Mouse (Mus musculus): ENCODE data around the gene Col25a1. TPM values are rescaled to one million over a fixed set of nuclear protein-coding genes. Genes with fewer than 3 reads are reported as not detected.

The Col25a1 gene
- total RNA-seq, 2 experiments from 2014 or later: 70.7 to 71.0 TPM

GRCm38 (mm10) chr3:130241924-130242323 is 110.6 kb downstream of the Col25a1 start:
- no peak for DNase-seq (ENCODE audit: low spot score in 2 of 2)

GRCm38 (mm10) chr3:130242647-130243296 is 111.5 kb downstream of the Col25a1 start:
- DNase-seq (ENCODE audit: low spot score in 2 of 2): peak in 1 of 2 experiments; percentile 10

DNA sequence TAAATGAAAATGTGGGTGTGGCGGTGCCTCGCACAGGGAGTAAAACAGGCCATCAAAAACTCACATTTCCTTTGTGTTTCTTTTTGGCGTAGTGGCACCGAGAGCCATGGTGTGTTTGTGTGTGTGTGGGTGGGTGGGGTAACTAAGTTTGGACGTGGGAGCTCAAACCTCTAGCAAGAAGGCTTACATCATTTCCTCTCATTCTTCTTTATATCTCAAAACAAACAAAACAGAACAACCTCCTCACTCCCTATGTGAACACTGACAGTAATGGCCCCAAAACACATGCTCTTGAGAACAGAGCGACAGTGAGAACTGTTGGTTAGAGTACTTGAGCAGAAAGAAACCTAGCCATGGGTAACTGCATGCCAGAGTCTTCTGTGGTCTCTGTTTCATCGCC is 121.1 kb downstream of the Col25a1 start:
- DNase-seq (ENCODE audit: low spot score in 2 of 2): no peak

- DNase-seq (ENCODE audit: low spot score in 2 of 2): no peak
These were observed 124.8 kb downstream of the Col25a1 start for GRCm38 (mm10) chr3:130256059-130256458.

DNA sequence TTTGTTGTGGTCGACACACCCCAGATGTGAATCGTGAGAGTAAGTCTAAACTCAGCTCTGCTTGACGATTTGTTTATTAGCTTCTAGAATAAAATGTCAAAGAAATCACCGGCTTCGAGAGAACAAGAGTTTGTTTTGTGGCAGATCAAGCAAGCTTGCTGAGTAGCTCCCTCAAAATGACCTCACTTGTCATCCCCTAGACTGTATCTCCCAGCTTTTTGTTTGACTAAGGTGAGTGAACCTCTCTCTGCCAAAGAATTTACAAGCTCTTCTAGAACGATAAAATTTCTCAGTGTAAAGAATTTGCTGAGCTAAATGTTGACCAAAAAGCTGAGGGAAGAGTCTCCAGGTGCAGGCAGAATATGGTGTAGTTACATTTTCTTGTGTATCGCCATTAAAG is 125.3 kb downstream of the Col25a1 start:
- no peak for DNase-seq (ENCODE audit: low spot score in 2 of 2)

GRCm38 (mm10) chr3:130259670-130260069 is 128.4 kb downstream of the Col25a1 start:
- DNase-seq (ENCODE audit: low spot score in 2 of 2): no peak

GRCm38 (mm10) chr3:130260316-130260715 is 129.0 kb downstream of the Col25a1 start:
- no peak for DNase-seq (ENCODE audit: low spot score in 2 of 2)

DNA sequence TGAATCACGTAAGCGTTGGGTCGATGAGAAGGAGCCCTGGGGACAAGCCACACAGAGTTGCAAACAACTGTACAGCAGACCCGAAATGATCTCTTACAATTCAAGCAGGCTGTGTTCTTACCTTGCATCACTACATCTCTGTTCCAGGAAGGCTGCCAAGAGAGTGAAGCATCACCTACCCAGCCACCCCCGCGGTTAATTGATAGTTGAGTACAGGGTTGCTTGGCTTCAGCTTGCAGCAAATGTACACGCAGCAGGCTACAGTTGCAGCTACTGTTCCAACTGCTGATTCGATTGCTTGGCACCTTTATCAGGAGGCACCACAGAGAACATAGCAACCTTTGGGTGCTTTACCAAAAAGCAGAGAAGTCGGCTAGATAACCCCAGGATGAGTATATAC is 133.8 kb downstream of the Col25a1 start:
- peak; percentile 46 to 81 for DNase-seq (ENCODE audit: low spot score in 2 of 2)

GRCm38 (mm10) chr3:130270509-130270908 is 139.2 kb downstream of the Col25a1 start:
- no peak for DNase-seq (ENCODE audit: low spot score in 2 of 2)

GRCm38 (mm10) chr3:130273949-130274348 is 142.6 kb downstream of the Col25a1 start:
- DNase-seq (ENCODE audit: low spot score in 2 of 2): no peak

DNA sequence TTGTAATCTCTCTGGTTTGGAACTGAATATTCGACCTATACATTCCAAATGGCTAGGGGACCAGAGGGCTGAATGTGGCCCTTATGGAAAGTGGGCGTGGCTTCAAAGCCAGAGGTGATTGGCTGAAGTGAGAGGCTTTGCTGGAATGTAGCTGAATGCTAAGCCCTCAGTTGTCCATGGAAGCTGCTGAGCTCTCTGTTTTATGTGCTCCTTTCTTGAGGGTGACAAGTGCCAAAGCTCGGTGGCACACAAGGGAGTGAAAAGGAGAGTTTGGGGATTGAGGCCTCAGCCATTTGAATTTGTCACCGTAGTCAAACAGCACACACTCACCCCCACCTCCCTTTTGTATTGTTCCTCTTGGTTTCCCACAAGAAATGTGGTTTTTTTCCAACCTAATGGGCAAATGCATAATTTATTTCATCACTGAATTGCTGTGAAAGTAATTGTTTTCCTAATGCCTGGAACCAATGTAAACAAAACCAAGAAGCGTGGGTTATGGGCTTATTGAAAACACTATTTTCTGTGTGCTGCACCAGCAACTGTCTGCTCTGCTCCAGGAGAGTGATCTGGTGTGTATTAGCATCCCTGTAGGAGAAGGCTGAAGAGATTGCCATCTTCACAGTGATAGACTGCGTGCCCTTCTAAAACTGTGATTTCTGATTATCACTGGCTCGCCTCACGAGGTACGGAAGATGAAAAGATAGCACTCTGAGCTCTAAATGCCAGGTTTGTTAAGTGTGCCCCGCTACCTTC is 147.2 kb downstream of the Col25a1 start:
- no peak for DNase-seq (ENCODE audit: low spot score in 2 of 2)

- no peak for DNase-seq (ENCODE audit: low spot score in 2 of 2)
These were observed 151.9 kb downstream of the Col25a1 start for GRCm38 (mm10) chr3:130283011-130283760.

- no peak for DNase-seq (ENCODE audit: low spot score in 2 of 2)
These were observed 156.8 kb downstream of the Col25a1 start for GRCm38 (mm10) chr3:130288102-130288501.

DNA sequence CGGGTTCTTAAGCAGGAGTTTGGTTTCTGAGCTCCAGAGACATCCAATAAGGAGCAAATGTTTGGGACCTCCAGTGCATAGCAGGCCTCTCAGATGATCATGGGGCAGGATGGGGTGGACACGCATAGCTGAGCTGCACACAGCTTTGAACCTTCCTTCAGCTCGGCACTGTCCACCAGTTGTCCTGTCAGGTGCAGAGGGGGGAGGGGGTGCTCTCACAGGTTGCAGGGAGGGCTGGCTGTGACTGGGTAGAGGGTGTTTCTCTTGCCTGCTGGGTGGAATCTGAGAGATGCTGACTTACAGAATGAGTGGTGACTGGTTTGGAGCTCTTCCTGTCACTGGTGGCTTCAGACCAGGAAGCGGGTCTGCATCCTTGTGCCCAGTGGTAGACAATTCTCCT is 157.5 kb downstream of the Col25a1 start:
- no peak for DNase-seq (ENCODE audit: low spot score in 2 of 2)

DNA sequence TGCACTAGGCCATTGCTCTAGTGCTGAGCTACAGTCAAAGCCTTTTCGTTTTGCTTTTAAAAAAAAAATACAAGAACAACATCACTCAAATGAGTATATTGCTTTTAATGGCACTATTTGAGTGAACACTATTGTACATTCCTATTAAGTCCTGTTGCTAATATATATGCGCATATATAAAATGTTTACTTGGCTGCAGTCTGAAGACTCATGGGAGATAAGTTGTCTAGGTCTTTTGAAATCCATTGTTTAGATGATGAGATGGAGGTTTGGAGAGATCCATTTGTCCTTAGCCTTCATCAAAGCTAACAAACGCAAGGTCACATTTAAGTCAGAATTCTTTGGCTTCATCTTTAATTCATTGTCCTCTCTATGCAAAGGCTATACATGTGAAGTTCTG is 157.9 kb downstream of the Col25a1 start:
- no peak for DNase-seq (ENCODE audit: low spot score in 2 of 2)

GRCm38 (mm10) chr3:130290175-130290574 is 158.9 kb downstream of the Col25a1 start:
- DNase-seq (ENCODE audit: low spot score in 2 of 2): no peak

GRCm38 (mm10) chr3:130290672-130291071 is 159.4 kb downstream of the Col25a1 start:
- DNase-seq (ENCODE audit: low spot score in 2 of 2): no peak

GRCm38 (mm10) chr3:130291926-130292325 is 160.6 kb downstream of the Col25a1 start:
- no peak for DNase-seq (ENCODE audit: low spot score in 2 of 2)

DNA sequence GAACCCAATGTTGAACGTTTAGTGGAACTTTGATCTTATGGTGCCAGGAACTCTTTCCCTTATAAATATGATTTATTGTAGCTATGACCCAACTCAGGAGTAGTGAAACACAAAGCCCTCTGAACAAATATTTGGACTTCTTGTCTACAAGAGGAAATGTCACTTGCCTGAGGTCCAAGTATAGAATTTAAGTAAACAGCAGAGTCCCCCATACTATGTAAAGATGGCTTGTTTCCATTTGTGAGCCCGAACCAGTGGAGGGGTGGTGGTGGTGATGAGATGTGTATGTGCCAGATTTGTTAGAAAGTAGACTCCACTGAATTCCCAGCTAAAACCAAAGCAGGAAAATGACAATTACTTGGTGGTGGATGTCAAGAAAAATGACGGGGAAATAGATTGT is 169.2 kb downstream of the Col25a1 start:
- DNase-seq (ENCODE audit: low spot score in 2 of 2): no peak

- DNase-seq (ENCODE audit: low spot score in 2 of 2): no peak
These were observed 172.3 kb downstream of the Col25a1 start for GRCm38 (mm10) chr3:130303597-130303996.

- DNase-seq (ENCODE audit: low spot score in 2 of 2): peak in 1 of 2 experiments; percentile 34
These were observed 173.5 kb downstream of the Col25a1 start for GRCm38 (mm10) chr3:130304827-130305226.

- DNase-seq (ENCODE audit: low spot score in 2 of 2): no peak
These were observed 174.4 kb downstream of the Col25a1 start for GRCm38 (mm10) chr3:130305686-130306085.
